Mouse (Mus musculus) heart, embryonic 13.5 days (tissue): ENCODE results near the gene Spata32. TPM values are rescaled to one million over a fixed set of nuclear protein-coding genes. Genes with fewer than 3 reads are reported as not detected.

Experiments
- ATAC-seq: fragments of 200-750 bp; cut with Nextera tagmentation; 2 replicates; pipeline ENCODE4 v1.8.0; 2017; ENCODE audit warnings: moderate TSS enrichment; ENCODE audit not compliant: insufficient number of reproducible peaks, low FRiP score, low TSS enrichment; ENCODE audit errors: extremely low read depth
- H3K27ac ChIP-seq: fragments of 300-500 bp; sonication (generic); replicated peaks from 2 replicates; pipeline ENCODE4 v1.5.1; 2015; ENCODE audit warnings: moderate library complexity, mild to moderate bottlenecking, inconsistent platforms
- H3K27me3 ChIP-seq: fragments of 300-500 bp; sonication (generic); replicated peaks from 2 replicates; pipeline ENCODE4 v1.6.1; 2015; ENCODE audit warnings: mild to moderate bottlenecking, inconsistent platforms
- H3K36me3 ChIP-seq: fragments of 300-500 bp; sonication (generic); 2 replicates; pipeline ENCODE4 v1.6.1; 2015; ENCODE audit warnings: mild to moderate bottlenecking, inconsistent platforms
- H3K4me1 ChIP-seq: fragments of 300-500 bp; sonication (generic); 2 replicates; pipeline ENCODE4 v1.6.1; 2015; ENCODE audit warnings: inconsistent platforms
- H3K4me2 ChIP-seq: fragments of 300-500 bp; sonication (generic); 2 replicates; pipeline ENCODE4 v1.6.1; 2015; ENCODE audit warnings: inconsistent platforms, mild to moderate bottlenecking, moderate library complexity
- H3K4me3 ChIP-seq: fragments of 300-500 bp; sonication (generic); 2 replicates; pipeline ENCODE4 v1.5.1; 2015; ENCODE audit warnings: moderate library complexity, mild to moderate bottlenecking, inconsistent platforms
- H3K9ac ChIP-seq: fragments of 300-500 bp; sonication (generic); 2 replicates; pipeline ENCODE4 v1.6.1; 2015; ENCODE audit warnings: inconsistent platforms, mild to moderate bottlenecking, moderate library complexity
- H3K9me3 ChIP-seq: fragments of 300-500 bp; sonication (generic); 2 replicates; pipeline ENCODE4 v1.6.1; 2016; ENCODE audit warnings: inconsistent platforms
- WGBS: fragments of 180-500 bp; shearing (Covaris S2); methylation state at CpG from one replicate; pipeline ENCODE4 v1.1.7; 2015; ENCODE audit warnings: mixed read lengths; 5-methylcytosine and 5-hydroxymethylcytosine counted together
- polyA plus RNA-seq: library from polyadenylated mRNA; unstranded; fragments of >200 nt; fragmentation: Nextera tagmentation; extraction: Ambion mirVana; gene quantifications from 2 replicates; pipeline ENCODE4 v1.2.1, GENCODE M21; 2015

The Spata32 gene
- polyA plus RNA-seq, 1 experiment from 2014 or later = not detected

DNA sequence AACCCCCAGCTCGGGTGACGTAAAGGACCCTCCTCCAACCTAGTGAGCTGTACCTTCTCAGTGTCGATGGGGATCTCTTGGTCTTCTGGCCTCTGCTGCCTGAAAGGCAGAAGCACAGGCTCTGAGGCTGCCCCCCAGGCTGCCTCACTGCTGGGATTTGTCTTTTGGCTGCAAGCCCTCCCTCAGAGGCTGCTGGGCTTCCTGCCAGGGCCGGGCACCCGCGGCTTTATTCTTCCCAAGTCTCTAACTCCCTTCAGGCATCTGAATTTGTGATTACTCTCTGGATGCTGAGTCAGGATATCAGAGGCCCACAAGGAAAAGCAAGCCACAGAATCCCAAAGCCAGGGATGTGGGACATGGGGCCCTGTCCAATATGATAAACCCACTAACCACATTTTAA is 16.6 kb downstream of the Spata32 start:
- Histone ChIP-seq H3K9me3 (no peaks in the 10 kb centered on the region), H3K4me2 (no peak overlapping the region), H3K4me1 (peaks cover 27% of the 10 kb centered on the region), H3K9ac (0 out of 2 replicates have a peak overlapping the region, but pooled peaks have one; percentile 28), H3K27ac (0 out of 2 replicates have a peak overlapping the region, but pooled peaks have one; percentile 24), H3K4me3 (no peak overlapping the region), H3K27me3 (peaks cover 54% of the 10 kb centered on the region), H3K36me3 (no peaks in the 10 kb centered on the region)
- no peak for ATAC-seq
- 19% methylated on average over 6 of the region's 6 CpGs for WGBS

DNA sequence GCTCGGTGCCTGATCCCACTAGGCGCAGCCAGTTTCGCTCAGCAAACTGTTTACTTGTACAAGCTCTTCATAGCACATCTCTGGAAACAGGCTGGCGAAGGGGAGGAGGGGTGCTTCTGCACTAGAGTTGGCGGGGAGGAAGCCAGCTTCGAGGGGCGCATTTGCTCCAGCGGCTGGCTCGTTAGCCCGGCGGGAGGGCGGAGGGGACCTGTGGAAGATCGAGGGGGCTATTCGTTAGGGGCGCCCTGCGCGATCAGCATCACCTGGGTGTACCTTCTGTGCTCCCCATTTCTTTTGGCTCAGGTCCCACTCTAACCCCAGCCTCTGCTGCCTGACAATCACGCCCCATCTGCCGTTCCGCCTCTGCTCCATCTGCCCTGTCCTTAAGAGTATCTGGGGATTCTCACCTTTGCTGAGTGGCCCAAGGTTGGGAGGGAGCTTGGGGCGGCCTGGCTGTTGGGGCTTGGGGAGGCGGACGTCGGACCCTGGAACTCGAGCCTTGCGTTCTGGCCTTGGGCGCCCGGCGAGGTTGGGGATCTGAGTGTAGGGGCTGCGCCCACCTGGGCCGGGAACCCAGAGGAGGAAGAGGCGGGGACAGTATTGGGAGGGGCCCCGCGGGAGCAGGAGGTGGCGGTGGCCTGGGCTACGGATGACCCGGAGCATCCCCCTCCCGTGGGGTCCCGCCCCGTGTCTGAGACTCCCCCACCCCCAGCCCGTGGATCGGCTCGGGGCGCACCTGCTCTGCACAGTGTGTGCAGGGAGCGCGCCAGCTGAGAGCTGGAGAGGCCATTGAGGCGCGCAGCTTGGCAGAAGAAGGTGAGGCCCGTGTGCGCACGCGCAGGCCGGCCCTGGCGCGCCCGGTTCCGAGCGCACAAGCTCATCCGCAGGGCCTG is 19.1 kb downstream of the Spata32 start:
- H3K4me1 ChIP-seq = peaks cover 27% of the 10 kb centered on the region
- peak overlapping the region; percentile 77 for H3K4me2 ChIP-seq
- H3K36me3 ChIP-seq = no peaks in the 10 kb centered on the region
- peak overlapping the region; percentile 56 for H3K9ac ChIP-seq
- H3K27ac ChIP-seq = no peak overlapping the region
- H3K9me3 ChIP-seq = no peaks in the 10 kb centered on the region
- H3K4me3 ChIP-seq = peak overlapping the region; percentile 55
- 2% methylated on average over 56 of the region's 59 CpGs for whole genome bisulfite sequencing
- H3K27me3 ChIP-seq = peaks cover 79% of the 10 kb centered on the region
- ATAC-seq = no peak

DNA sequence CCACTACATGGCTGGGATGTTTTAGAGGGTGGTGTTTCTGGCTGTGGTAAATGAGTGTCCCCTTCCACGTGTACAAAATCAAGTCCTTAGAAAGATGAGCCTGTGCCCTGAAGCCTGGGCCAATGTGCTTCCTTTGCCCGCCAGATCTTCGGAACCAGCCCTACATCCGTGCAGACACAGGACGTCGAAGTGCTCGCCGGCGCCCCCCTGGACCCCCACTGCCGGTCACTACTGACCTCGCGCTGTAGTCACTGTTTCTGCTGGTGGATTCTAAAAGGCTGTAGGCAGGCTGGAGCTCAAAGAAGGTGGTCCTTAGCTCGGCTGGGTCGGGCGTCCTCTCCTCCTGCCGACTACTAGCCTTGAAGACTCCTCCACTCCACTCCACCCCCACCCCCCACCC is 19.9 kb downstream of the Spata32 start:
- ATAC-seq = no peak
- H3K4me3 ChIP-seq = peak overlapping the region; percentile 55; the same call in 1 of the 2 replicates

DNA sequence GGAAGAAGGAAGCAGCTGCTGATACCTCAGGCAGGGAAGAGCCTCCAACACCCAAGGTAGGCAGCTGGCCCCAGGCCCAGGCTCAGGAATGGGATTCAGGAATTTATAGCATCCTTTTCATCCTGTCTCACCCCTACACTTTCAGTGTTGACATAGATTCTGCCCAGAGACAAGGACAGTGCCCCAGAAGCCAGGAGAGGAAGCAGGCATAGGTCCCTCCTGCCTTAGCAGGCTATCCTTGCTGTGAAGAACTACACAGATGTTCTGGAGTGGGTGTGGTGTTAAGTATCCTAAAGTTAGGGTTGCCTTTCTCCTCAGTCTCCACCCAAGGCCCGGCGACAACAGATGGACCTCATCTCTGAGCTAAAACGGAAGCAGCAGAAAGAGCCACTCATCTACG is 20.9 kb downstream of the Spata32 start:
- Histone ChIP-seq H3K9ac (no peak overlapping the region), H3K27me3 (peaks cover 91% of the 10 kb centered on the region), H3K27ac (no peak overlapping the region), H3K9me3 (no peaks in the 10 kb centered on the region), H3K4me3 (no peak overlapping the region), H3K4me1 (peaks cover 39% of the 10 kb centered on the region), H3K4me2 (no peak overlapping the region), H3K36me3 (no peaks in the 10 kb centered on the region)
- WGBS = 65% methylated on average over 4 of the region's 4 CpGs
- no peak for ATAC-seq

More for the DNA sequence above, 19.9 kb downstream of the Spata32 start:
- Histone ChIP-seq H3K9me3 (no peaks in the 10 kb centered on the region), H3K27me3 (peaks cover 87% of the 10 kb centered on the region), H3K9ac (no peak overlapping the region), H3K27ac (no peak overlapping the region), H3K4me2 (peak overlapping the region; percentile 77), H3K36me3 (no peaks in the 10 kb centered on the region), H3K4me1 (peaks cover 29% of the 10 kb centered on the region)
- 8% methylated on average over 16 of the region's 16 CpGs for WGBS

DNA sequence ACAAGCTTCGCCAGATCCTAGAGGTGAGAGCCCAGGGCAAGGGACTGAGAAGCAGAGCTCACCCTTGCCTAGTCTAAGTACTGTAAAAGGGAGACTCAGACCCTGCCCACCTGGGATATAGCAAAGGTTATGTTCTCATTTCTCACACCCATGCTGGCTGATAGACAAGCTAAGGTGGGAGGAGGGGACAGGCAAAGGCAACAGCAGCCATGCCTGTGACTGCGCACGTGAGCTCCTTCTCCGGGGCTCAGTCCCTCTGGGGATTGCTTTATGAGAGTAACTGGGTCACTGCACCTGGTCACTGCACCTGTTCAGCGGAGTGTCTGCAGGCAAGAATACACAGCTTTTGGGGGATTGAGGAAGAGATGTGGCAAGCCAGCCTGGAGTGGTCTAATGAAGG is 22.6 kb downstream of the Spata32 start:
- Histone ChIP-seq H3K4me1 (peaks cover 28% of the 10 kb centered on the region), H3K36me3 (no peaks in the 10 kb centered on the region), H3K9me3 (no peaks in the 10 kb centered on the region), H3K27ac (no peak overlapping the region), H3K4me2 (no peak overlapping the region), H3K9ac (no peak overlapping the region), H3K4me3 (no peak overlapping the region), H3K27me3 (peaks cover 100% of the 10 kb centered on the region)
- no peak for ATAC-seq
- WGBS = 71% methylated on average over 5 of the region's 5 CpGs

DNA sequence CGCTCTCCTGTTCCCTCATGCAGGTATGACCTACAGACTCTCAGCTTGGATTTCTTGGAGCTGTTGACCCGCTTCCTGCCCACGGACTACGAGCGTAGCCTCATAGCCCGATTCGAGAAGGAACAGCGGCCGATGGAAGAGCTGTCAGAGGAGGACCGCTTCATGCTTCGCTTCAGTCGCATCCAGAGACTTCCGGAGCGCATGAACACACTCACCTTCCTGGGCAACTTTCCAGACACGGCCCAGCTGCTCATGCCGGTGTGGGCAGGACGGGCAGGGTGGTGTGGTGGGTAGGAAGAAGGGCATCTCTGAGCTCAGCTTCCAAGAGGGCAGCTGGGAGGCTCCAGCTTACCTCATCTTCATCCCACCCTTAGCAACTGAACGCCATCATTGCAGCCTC is 23.0 kb downstream of the Spata32 start:
- ATAC-seq = no peak
- H3K9ac ChIP-seq = no peak overlapping the region
- peaks cover 28% of the 10 kb centered on the region for H3K4me1 ChIP-seq
- no peak overlapping the region for H3K27ac ChIP-seq
- H3K36me3 ChIP-seq = no peaks in the 10 kb centered on the region
- 77% methylated on average over 18 of the region's 18 CpGs for WGBS
- no peaks in the 10 kb centered on the region for H3K9me3 ChIP-seq
- H3K4me3 ChIP-seq = no peak overlapping the region
- H3K4me2 ChIP-seq = no peak overlapping the region
- peaks cover 100% of the 10 kb centered on the region for H3K27me3 ChIP-seq

DNA sequence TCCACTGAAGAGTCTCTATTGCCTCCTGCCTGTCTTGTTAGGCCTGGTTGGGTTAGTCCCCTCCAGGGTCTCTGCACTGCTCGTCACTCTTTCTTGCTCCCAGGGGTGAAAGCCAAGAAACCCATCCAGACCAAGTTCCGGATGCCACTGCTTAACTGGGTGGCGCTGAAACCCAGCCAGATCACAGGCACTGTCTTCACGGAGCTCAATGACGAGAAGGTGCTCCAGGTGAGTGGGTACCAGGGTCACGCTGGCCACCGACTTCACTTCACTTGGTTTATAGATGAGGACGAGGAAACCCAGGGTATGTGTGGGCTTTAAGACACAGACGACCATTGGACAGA is 24.4 kb downstream of the Spata32 start:
- WGBS = 35% methylated on average over 9 of the region's 9 CpGs
- H3K4me1 ChIP-seq = peaks cover 18% of the 10 kb centered on the region
- ATAC-seq = no peak
- no peak overlapping the region for H3K27ac ChIP-seq
- no peak overlapping the region for H3K9ac ChIP-seq
- H3K27me3 ChIP-seq = peaks cover 98% of the 10 kb centered on the region
- H3K4me3 ChIP-seq = no peak overlapping the region
- H3K36me3 ChIP-seq = no peaks in the 10 kb centered on the region
- H3K9me3 ChIP-seq = no peaks in the 10 kb centered on the region
- no peak overlapping the region for H3K4me2 ChIP-seq

DNA sequence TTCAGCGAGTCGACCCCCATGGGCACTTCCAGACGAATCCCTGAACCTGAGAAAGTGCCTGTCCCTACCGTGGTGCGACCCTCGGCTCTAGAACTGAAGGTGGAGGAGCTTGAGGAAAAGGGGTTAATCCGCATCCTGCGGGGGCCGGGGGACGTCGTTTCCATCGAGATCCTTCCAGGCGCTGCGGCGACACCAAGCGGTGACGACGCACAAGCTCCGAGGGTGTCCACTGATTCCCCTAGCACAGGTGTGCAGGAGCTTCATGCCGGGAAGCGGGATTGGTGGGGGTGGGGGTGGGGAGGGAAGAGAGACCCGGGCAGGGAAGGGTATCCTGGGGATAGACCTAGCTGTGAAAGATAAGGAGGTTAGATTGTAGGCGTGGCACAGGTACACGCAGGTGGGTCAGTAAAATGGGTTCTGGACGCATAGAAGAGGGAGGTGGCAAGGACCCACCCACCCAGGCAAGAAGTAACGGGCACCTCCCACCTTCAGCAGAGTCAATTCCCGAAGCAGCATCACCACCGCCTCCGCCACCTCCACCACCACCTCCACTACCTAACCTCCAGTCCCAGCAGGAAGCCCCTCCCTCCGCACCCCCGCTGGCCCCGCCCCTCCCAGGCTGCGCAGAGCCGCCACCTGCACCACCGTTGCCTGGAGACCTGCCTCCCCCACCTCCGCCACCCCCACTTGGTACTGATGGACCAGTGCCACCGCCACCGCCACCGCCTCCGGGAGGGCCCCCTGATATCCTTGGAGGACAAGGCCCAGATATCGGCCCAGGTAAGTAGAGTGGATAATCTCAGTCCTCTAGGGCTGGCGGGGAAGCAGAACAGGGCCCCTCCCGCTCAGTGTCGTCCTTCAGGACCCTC is 25.0 kb downstream of the Spata32 start:
- H3K27ac ChIP-seq = no peak overlapping the region
- H3K36me3 ChIP-seq = no peaks in the 10 kb centered on the region
- H3K4me2 ChIP-seq = peak overlapping the region; percentile 62
- peak overlapping the region; percentile 37 for H3K4me3 ChIP-seq
- H3K9me3 ChIP-seq = no peaks in the 10 kb centered on the region
- 8% methylated on average over 44 of the region's 44 CpGs for WGBS
- 0 out of 2 replicates have a peak overlapping the region, but pooled peaks have one; percentile 38 for H3K9ac ChIP-seq
- no peak; the same call in 1 of the 2 replicates for ATAC-seq
- H3K27me3 ChIP-seq = peaks cover 94% of the 10 kb centered on the region
- H3K4me1 ChIP-seq = peaks cover 12% of the 10 kb centered on the region

DNA sequence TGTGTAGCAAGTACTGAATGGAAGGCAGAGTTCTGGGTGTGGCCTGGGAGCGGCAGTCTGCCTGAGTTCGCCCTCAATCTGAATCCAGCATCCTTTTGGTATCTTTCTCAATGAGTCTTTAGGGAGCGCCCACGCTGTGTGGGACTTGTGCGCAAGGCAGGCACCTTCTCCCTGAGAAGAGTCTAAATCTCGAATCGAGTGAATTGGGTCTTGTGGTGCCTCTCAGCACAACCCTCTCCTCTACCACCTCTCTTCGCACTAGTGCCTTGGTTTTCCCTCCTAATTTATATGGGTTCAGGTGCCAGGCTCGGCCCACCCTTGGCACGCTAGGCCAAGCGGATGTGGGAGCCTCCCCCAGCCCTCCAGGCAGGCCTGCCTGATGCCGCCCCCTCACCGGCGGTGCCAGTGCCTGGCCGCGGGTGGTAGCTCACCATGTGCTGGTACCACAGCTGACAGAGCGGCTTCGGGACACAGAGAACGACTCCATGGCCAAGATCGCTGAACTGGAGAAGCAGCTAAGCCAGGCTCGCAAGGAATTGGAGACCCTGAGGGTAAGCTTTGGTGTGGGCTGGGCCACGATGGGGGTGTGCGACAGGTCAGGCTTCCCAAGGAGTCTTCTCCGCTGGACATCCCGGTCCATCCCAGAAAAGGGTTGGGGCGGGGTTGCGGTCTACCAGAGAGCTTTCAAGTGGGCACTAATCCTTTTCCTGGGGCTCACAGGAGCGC is 25.8 kb downstream of the Spata32 start:
- WGBS = 17% methylated on average over 28 of the region's 28 CpGs
- Histone ChIP-seq H3K27ac (no peak overlapping the region), H3K36me3 (no peaks in the 10 kb centered on the region), H3K4me3 (peak overlapping the region; percentile 37), H3K27me3 (peaks cover 90% of the 10 kb centered on the region), H3K4me2 (peak overlapping the region; percentile 62), H3K4me1 (peaks cover 12% of the 10 kb centered on the region), H3K9ac (0 out of 2 replicates have a peak overlapping the region, but pooled peaks have one; percentile 38), H3K9me3 (no peaks in the 10 kb centered on the region)
- ATAC-seq = no peak

DNA sequence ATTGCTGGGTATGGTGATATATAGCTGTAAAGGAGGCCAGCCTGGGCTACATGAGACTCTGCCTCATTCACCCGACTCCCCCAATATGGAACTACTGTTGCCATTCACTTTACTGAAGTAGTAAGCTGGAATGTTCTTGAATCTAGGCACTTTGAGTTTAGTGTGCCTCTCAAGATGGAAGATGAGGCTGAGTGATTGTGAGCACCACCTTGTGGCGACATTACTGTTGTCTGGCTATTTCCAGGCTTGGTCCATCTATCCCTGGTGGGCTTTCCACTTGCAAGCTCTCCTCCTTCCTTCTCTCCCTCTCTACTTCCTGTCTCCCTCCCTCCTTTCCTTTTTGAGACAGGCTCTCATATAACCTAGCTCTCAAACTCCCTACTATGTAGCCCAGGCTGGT is 33.3 kb downstream of the Spata32 start:
- Histone ChIP-seq H3K27ac (no peak overlapping the region), H3K9ac (no peak overlapping the region), H3K9me3 (no peaks in the 10 kb centered on the region), H3K36me3 (no peaks in the 10 kb centered on the region), H3K4me1 (no peaks in the 10 kb centered on the region), H3K4me3 (no peak overlapping the region), H3K4me2 (no peak overlapping the region), H3K27me3 (peaks cover 51% of the 10 kb centered on the region)
- 30% methylated on average over 2 of the region's 2 CpGs for WGBS
- ATAC-seq = no peak

DNA sequence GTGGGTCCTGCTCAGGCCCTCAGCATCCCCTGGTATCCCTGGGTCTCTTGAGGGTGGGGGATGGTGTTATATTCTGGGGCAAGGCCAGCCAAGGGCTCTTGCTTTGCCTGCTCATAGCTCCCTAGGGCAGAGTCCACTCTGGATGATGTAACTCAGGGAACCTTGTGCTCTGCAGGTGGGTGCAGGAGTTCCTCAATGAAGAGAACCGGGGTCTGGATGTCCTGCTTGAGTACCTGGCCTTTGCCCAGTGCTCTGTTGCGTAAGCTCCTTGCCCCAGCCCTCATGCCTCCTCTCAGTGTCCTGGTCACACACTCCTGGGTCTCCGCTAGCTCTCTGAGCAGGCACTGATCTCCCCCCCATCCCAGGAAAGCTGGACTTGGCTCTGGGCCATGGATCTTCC is 36.3 kb downstream of the Spata32 start:
- Histone ChIP-seq H3K9ac (no peak overlapping the region), H3K27ac (no peak overlapping the region), H3K27me3 (peaks cover 39% of the 10 kb centered on the region; the same call in 1 of the 2 replicates), H3K4me2 (no peak overlapping the region), H3K4me3 (no peak overlapping the region), H3K4me1 (peaks cover 15% of the 10 kb centered on the region), H3K9me3 (no peaks in the 10 kb centered on the region), H3K36me3 (no peaks in the 10 kb centered on the region)
- 59% methylated on average over 3 of the region's 3 CpGs for WGBS
- no peak for ATAC-seq
